Mouse (Mus musculus): Measurements from ENCODE around the gene Immp2l. TPM values are rescaled to one million over a fixed set of nuclear protein-coding genes. Genes with fewer than 3 reads are reported as not detected.
"Not testable (repeated sequence)": the region's sequence is repeated elsewhere in the genome, so short reads cannot be mapped to it uniquely, and the experiment has no call there.

Immp2l gene
- polyA plus RNA-seq, 1 experiment = 129 TPM

DNA sequence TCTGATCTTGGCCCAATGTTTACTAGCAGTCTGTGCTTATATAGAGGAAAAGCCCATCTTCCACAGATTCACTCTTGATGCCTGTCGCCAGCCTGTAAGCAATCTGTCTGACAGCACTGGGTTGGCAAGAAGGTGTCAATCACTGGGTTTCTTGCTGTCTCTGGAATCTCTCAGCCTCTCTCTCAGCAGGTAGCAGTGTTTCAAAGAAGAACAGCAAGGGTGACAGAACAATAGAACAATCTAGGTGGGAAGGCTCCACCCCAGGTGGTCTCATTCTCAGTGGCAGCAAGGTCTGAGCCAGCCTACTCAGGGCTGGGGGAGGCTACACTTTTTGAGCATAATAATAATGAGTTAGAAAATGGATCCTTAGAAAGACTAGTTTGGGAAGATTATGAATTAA is 693.1 kb downstream of the Immp2l start:
- H3K27ac ChIP-seq (replicated peaks; ENCODE audit: low read depth, low read length) = no peak overlapping the region
- H3K4me1 ChIP-seq (ENCODE audit: control insufficient read depth, insufficient read depth, insufficient read length, low read length) = no peaks in the 10 kb centered on the region
- no peak overlapping the region for H3K4me3 ChIP-seq (ENCODE audit: insufficient read depth, low read depth, low read length)

DNA sequence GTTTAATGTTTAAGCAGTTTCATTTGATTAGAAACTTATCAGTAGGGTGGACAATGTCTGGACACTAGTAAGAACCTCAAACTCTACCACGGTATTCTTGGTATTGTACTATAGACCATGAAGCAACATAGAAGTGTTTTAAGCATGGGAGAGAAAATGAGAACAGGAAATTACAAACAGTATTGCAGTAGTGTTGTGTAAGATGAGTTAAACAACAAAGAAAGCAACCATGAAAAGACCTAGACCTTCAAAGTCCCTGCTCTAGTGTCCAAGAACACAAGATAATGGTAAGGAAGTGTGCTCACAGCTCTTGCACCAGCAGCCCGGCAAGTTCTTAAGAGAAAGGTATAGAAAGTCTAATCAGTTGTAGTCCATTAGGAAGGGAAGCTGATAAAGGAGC is 700.7 kb downstream of the Immp2l start:
- H3K4me1 ChIP-seq (ENCODE audit: control insufficient read depth, insufficient read depth, insufficient read length, low read length) = no peaks in the 10 kb centered on the region
- H3K4me3 ChIP-seq (ENCODE audit: insufficient read depth, low read depth, low read length) = no peak overlapping the region
- H3K27ac ChIP-seq (replicated peaks; ENCODE audit: low read depth, low read length) = no peak overlapping the region

DNA sequence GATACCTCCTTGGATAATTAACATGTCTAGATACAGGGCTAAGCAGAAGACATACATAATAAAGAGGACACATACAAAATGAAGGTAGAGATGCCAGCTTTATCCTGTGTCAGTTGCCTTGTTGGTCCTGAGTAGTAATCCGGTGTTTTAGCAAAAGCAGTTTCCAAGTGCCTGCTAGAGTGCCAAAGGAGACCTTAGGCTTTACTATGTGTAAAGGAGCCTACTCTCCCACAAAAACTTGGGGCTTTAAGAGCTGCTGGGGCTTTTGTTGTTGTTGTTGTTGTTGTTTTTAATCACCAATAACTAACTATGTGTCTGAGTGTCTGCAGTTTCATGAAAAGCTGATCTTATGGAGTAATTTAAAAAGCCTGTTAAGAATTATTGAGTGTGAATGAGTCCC is 702.8 kb downstream of the Immp2l start:
- Histone ChIP-seq H3K4me3 (ENCODE audit: insufficient read depth, low read depth, low read length) (no peak overlapping the region), H3K4me1 (ENCODE audit: control insufficient read depth, insufficient read depth, insufficient read length, low read length) (no peaks in the 10 kb centered on the region), H3K27ac (replicated peaks; ENCODE audit: low read depth, low read length) (no peak overlapping the region)

DNA sequence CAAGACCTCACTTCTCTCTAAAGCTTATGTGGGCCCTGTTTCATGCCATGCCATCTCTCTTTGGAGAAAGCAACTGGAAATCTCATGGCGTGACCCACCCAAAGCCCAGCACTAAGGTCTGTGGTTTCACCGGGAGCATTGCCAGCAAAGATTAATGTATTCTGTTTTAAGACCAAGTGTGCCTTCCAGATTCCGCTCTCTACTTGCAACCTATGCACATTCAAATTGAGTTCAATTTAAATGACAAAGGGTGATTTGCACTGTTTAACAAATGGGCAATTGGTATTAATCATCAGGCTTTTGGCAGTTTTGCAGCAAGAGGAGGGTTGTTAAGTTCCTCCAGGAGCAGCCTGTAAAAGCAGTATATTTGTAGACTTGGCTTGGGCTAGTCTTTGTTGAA is 703.3 kb downstream of the Immp2l start:
- Histone ChIP-seq H3K27ac (replicated peaks; ENCODE audit: low read depth, low read length) (no peak overlapping the region), H3K4me1 (ENCODE audit: control insufficient read depth, insufficient read depth, insufficient read length, low read length) (no peaks in the 10 kb centered on the region), H3K4me3 (ENCODE audit: insufficient read depth, low read depth, low read length) (no peak overlapping the region)

DNA sequence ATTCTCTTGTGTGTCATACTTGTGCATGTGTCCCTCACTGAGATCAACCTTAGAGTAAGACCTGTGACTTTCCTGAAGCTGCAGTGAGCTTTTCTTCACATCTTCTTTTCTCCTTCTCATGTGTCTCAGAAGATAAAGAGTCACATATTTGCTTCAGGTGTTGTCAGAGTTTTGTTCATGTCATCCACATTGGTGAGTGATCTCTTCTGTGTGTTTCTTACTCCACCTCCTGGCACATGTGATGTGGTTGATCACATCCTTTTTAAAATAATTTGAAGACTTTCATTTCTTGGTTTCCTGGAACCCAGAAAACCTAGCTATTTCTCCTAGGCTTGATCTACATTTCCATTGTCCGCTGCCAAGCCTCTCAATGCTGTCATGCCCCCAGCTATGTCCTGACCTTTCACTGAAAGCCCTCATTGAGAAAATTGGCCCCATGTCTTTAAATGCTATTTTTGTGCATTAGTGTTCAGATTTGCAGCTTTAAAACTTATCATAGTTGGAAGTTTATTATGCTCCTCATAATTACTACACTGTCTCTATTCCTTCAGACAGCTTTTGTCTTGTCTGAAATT is 704.0 kb downstream of the Immp2l start:
- H3K4me1 ChIP-seq (ENCODE audit: control insufficient read depth, insufficient read depth, insufficient read length, low read length) = no peaks in the 10 kb centered on the region
- no peak overlapping the region for H3K27ac ChIP-seq (replicated peaks; ENCODE audit: low read depth, low read length)
- H3K4me3 ChIP-seq (ENCODE audit: insufficient read depth, low read depth, low read length) = no peak overlapping the region

DNA sequence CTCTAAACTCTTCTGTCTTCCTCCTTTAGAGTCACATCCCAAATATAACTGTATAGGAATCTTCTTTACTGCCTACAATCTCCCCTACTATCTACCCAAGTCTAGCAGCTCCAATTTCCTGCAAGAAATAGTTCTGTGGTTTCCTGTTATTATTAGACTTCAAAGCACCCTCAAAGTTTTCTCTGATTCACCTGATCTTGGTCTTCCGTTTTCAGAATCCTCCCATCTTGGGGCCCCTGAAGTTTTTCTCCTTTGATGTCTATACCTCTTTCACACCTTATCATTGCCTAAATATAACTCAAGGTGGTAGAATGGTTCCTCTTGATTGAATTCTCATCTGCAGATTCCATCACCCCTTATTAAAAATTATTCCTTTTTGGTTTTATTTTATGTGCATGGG is 704.6 kb downstream of the Immp2l start:
- H3K27ac ChIP-seq (replicated peaks; ENCODE audit: low read depth, low read length) = no peak overlapping the region
- H3K4me1 ChIP-seq (ENCODE audit: control insufficient read depth, insufficient read depth, insufficient read length, low read length) = no peaks in the 10 kb centered on the region

DNA sequence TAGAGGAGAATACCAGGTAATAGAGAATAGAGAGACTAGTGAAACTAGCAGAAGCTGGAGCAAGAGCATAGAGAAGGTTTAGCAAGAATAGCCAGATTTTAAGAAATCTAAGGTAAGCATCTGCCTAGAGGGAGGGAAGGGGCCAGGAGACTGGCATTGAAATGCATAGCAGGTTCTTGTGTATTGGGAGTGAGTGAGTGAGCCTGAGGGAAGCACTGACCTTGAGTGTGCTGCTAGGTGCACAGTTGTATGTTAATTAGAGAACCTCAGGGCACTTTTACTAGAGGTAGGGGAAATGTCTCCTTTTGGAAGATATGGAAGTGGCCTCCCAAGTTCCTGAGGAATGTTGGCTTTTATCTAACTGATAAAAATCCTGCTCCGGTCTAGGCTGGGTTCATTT is 705.9 kb downstream of the Immp2l start:
- Histone ChIP-seq H3K4me1 (ENCODE audit: control insufficient read depth, insufficient read depth, insufficient read length, low read length) (no peaks in the 10 kb centered on the region), H3K27ac (replicated peaks; ENCODE audit: low read depth, low read length) (no peak overlapping the region), H3K4me3 (ENCODE audit: insufficient read depth, low read depth, low read length) (no peak overlapping the region)

More for the DNA sequence above, 704.6 kb downstream of the Immp2l start:
- H3K4me3 ChIP-seq (ENCODE audit: insufficient read depth, low read depth, low read length) = no peak overlapping the region

DNA sequence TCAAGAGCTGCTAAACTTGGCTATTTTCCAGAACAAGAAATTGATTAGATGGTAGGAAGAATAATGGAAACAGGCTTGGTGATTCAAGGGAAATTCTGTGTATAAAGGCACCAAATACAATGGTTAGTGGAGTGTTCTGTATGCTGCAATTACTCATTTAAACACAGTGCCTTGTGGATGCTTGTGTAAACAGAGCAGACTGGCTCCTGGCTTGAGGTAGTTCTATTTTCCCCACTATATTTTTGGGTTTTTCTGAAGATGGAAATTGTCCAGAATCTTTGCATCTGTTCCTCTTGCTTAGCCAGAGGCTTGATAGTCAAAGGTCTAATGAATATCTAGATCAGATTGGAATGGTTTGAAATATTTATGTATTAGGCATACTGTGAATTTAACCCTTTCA is 709.3 kb downstream of the Immp2l start:
- no peaks in the 10 kb centered on the region for H3K4me1 ChIP-seq (ENCODE audit: control insufficient read depth, insufficient read depth, insufficient read length, low read length)
- H3K4me3 ChIP-seq (ENCODE audit: insufficient read depth, low read depth, low read length) = no peak overlapping the region
- H3K27ac ChIP-seq (replicated peaks; ENCODE audit: low read depth, low read length) = no peak overlapping the region

DNA sequence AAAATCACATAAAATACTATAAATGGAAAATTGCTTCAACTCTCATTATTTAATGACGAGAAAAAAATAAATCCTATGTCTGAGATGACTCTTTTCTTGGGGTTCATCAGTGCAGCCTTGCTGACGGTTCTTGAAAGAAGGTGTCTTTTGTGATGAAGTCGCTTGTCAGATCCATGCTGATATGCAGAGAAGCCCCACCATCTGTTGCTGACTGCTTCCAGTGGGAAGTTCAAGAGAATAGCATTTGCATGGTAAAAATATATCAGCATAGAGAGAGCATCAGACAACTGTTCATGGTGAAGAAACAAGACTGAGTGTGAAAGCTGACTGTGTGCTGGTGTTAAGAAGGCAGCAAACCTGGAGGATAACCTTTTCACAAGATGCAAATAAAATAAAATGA is 719.0 kb downstream of the Immp2l start:
- Histone ChIP-seq H3K4me1 (ENCODE audit: control insufficient read depth, insufficient read depth, insufficient read length, low read length) (no peaks in the 10 kb centered on the region), H3K4me3 (ENCODE audit: insufficient read depth, low read depth, low read length) (no peak overlapping the region), H3K27ac (replicated peaks; ENCODE audit: low read depth, low read length) (no peak overlapping the region)

DNA sequence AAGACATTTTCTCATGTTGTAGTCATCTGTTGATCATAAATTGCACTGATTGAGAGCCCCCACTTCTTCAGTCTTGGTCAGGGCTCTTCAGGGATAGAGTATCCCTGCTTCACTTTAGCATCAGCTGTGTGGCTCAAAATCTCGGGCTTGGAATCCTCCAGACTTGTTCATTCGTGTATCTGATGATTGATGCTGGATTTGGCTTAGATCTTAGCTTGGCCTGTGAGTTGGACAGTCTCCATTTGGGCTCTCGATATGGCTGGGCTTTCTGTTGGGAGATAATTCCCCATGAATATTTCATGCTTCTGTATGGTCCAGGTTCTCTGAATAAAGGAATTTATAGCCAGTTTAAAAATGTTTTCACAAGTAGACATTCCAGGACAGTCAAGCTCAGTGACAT is 739.5 kb downstream of the Immp2l start:
- no peak overlapping the region for H3K4me3 ChIP-seq (ENCODE audit: insufficient read depth, low read depth, low read length)
- H3K4me1 ChIP-seq (ENCODE audit: control insufficient read depth, insufficient read depth, insufficient read length, low read length) = no peaks in the 10 kb centered on the region
- H3K27ac ChIP-seq (replicated peaks; ENCODE audit: low read depth, low read length) = no peak overlapping the region

DNA sequence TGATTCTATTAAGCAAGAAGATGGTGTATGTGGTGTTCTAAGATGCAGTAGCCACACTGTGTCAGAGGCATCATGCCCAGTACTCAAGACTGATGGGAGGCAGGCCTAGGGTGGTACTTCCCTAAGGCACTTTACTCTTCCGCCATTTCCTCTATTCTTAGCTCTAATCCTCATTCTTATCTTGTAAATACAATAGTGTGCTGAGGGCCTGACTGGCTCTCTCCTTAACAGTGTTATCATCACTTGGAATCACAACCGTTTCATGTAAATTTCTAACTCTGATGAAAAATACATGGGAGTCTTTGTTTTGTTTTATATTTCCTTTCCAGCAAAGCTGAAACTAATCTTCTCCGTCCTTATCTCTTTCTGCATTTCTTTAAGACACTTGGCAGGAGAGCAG is 750.1 kb downstream of the Immp2l start:
- Histone ChIP-seq H3K4me1 (ENCODE audit: control insufficient read depth, insufficient read depth, insufficient read length, low read length) (no peaks in the 10 kb centered on the region), H3K27ac (replicated peaks; ENCODE audit: low read depth, low read length) (no peak overlapping the region), H3K4me3 (ENCODE audit: insufficient read depth, low read depth, low read length) (no peak overlapping the region)

DNA sequence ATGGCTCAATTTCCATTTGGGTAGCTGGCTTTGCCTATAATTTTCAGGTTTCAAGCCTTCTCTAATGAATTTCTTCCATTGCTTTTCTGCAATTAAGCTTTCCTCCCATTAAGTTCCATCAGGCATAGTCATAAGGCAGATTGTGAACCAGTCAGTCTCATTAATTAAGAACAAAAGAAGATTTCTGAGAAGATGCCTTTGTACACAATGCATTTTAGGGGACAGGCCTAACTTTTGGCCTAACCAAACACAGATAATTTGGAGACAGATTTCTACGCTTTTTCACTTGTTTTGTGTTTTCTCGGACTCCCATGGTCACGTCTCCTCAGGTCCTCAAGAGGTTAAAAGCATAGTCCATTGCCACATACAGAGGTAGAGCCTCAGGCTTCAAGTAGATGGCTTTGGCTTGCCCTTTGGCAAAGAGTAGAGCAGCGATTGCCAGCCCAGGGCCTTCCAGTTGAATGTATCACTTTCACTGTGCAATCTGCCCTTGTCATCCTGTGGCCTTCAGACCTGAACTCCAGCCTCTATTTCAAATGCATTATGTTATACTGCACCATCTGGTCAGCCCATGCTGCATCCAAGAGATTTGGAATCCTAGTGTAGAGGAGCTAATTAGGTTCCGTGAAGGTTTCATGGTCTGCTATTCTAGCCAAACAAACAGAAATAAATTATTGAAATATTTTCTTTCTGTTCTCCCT is 750.9 kb downstream of the Immp2l start:
- no peaks in the 10 kb centered on the region for H3K4me1 ChIP-seq (ENCODE audit: control insufficient read depth, insufficient read depth, insufficient read length, low read length)
- no peak overlapping the region for H3K27ac ChIP-seq (replicated peaks; ENCODE audit: low read depth, low read length)
- no peak overlapping the region for H3K4me3 ChIP-seq (ENCODE audit: insufficient read depth, low read depth, low read length)

DNA sequence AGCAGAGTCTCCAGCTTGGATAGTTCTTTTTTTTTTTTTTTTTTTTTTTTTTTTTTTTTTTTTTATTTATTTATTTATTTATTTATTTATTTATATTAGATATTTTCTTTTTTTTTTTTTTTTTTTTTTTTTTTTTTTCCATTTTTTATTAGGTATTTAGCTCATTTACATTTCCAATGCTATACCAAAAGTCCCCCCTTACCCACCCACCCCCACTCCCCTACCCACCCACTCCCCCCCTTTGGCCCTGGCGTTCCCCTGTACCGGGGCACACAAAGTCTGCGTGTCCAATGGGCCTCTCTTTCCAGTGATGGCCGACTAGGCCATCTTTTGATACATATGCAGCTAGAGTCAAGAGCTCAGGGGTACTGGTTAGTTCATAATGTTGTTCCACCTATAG is 753.9 kb downstream of the Immp2l start:
- not testable (repeated sequence) for H3K4me1 ChIP-seq (ENCODE audit: control insufficient read depth, insufficient read depth, insufficient read length, low read length); H3K27ac ChIP-seq (replicated peaks; ENCODE audit: low read depth, low read length); H3K4me3 ChIP-seq (ENCODE audit: insufficient read depth, low read depth, low read length)

DNA sequence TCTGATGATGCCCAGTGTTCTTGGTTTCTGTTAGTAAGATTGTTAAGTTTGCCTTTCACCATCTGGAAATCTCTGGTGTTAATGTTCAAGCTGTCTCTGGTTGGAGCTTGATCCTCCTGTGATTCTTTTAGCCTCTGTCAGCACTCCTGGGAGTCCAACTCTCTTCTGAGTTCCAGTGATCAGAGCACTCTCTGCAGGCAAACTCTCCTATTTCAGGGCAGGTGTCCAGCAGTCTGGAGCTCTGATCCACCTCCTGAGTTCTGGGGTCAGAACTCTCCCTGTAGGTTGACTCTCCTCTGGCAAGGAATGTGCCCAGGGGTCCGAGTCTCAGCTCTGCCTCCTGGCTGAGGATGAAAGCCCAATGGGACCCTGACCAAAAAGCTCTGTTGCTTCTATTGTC is 769.8 kb downstream of the Immp2l start:
- H3K4me3 ChIP-seq (ENCODE audit: insufficient read depth, low read depth, low read length); H3K4me1 ChIP-seq (ENCODE audit: control insufficient read depth, insufficient read depth, insufficient read length, low read length); H3K27ac ChIP-seq (replicated peaks; ENCODE audit: low read depth, low read length): not testable (repeated sequence)

DNA sequence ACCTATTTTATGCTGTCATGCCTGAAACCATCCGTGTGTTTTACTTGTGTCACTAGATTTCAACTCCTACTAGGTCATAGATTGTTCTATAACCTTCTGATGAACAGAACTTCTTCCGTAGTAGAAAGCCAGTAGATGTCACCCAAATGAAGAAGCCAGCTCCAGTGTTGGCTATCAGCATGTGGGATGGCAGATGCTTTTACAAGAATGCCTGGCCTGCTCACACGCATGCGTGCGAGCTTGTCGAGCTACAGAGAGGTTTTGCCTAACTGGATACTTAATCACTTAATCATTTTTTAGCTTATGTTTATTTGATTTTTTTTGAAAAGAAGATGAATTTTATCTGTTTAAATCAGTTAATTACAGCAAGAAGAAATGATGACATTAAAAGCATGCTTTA is 805.6 kb downstream of the Immp2l start:
- no peak overlapping the region for H3K4me3 ChIP-seq (ENCODE audit: insufficient read depth, low read depth, low read length)
- H3K4me1 ChIP-seq (ENCODE audit: control insufficient read depth, insufficient read depth, insufficient read length, low read length) = no peaks in the 10 kb centered on the region
- no peak overlapping the region for H3K27ac ChIP-seq (replicated peaks; ENCODE audit: low read depth, low read length)

DNA sequence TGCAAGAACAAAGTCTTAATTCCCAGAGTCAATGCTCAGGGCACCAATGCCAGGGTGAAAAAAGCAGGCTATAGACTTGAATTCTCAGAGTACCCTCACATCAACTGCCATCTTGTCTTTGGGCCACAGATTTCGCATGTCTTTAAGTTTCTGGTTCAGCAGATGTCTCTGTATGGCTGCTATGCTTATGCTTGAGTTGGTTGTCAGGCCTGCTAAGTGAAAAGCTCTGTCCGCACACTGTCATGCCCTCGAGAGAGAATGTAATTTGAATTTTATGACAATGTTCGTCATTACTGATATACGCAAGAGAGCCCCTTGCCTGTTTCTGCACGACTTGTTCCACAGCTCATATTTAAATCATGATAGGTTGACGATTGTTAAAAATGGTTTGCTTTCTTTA is 807.8 kb downstream of the Immp2l start:
- Histone ChIP-seq H3K27ac (replicated peaks; ENCODE audit: low read depth, low read length) (no peak overlapping the region), H3K4me1 (ENCODE audit: control insufficient read depth, insufficient read depth, insufficient read length, low read length) (no peaks in the 10 kb centered on the region), H3K4me3 (ENCODE audit: insufficient read depth, low read depth, low read length) (no peak overlapping the region)

All from brown adipose tissue, adult 24 weeks (tissue).